Mouse (Mus musculus): Measurements from ENCODE around the gene Map3k5. TPM values are rescaled to one million over a fixed set of nuclear protein-coding genes. Genes with fewer than 3 reads are reported as not detected.

Gene Map3k5
- polyA plus RNA-seq, 1 experiment from 2014 or later: 1.0 TPM

DNA sequence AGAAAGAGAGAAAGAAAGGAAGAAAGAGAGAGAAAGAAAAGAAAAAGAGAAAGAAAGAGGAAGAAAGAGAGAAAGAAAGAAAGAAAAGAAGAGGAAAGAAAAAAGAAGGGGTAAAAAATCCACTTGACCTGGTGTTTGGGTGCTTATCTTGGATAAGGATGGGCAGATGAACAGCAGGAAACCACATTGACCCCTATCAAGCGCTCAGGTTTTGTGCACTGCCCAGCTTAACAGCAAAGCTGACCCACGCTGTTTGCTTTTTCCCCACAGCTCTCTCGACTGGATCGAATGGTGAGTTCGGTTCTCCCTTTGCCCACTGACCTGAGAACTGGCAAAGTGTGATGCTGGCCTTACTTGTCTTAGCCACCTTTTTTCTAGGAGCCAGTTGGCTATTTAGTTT lies 177.2 kb downstream of the Map3k5 start:
- no peak for ATAC-seq
- Histone ChIP-seq H3K4me1 (ENCODE audit: control insufficient read depth, insufficient read depth, low read depth, low read length) (no peaks in the 10 kb centered on the region), H3K27me3 (replicated peaks; ENCODE audit: control insufficient read depth, insufficient read depth, low read length) (no peaks in the 10 kb centered on the region), H3K36me3 (ENCODE audit: control insufficient read depth, insufficient read depth, low read length) (no peaks in the 10 kb centered on the region), H3K27ac (ENCODE audit: low read depth, low read length) (no peak overlapping the region), H3K4me3 (ENCODE audit: low read length) (no peak overlapping the region), H3K4me2 (ENCODE audit: low read length) (no peak overlapping the region), H3K9me3 (ENCODE audit: control insufficient read depth, low read length) (no peaks in the 10 kb centered on the region), H3K9ac (ENCODE audit: low read depth, low read length) (no peak overlapping the region)
- WGBS: 98% methylated on average over 5 of the region's 5 CpGs

- no peak overlapping the region for H3K4me2 ChIP-seq (ENCODE audit: low read length)
- H3K27me3 ChIP-seq (replicated peaks; ENCODE audit: control insufficient read depth, insufficient read depth, low read length): no peaks in the 10 kb centered on the region
- no peak overlapping the region for H3K27ac ChIP-seq (ENCODE audit: low read depth, low read length)
- H3K4me3 ChIP-seq (ENCODE audit: low read length): no peak overlapping the region
- no peaks in the 10 kb centered on the region for H3K36me3 ChIP-seq (ENCODE audit: control insufficient read depth, insufficient read depth, low read length)
- no peak overlapping the region for H3K9ac ChIP-seq (ENCODE audit: low read depth, low read length)
- no peaks in the 10 kb centered on the region for H3K9me3 ChIP-seq (ENCODE audit: control insufficient read depth, low read length)
- H3K4me1 ChIP-seq (ENCODE audit: control insufficient read depth, insufficient read depth, low read depth, low read length): no peaks in the 10 kb centered on the region
- 82% methylated on average over 18 of the region's 18 CpGs for WGBS
- ATAC-seq: no peak
Observed at GRCm38 (mm10) chr10:20112026-20112973, 178.0 kb downstream of the Map3k5 start.

DNA sequence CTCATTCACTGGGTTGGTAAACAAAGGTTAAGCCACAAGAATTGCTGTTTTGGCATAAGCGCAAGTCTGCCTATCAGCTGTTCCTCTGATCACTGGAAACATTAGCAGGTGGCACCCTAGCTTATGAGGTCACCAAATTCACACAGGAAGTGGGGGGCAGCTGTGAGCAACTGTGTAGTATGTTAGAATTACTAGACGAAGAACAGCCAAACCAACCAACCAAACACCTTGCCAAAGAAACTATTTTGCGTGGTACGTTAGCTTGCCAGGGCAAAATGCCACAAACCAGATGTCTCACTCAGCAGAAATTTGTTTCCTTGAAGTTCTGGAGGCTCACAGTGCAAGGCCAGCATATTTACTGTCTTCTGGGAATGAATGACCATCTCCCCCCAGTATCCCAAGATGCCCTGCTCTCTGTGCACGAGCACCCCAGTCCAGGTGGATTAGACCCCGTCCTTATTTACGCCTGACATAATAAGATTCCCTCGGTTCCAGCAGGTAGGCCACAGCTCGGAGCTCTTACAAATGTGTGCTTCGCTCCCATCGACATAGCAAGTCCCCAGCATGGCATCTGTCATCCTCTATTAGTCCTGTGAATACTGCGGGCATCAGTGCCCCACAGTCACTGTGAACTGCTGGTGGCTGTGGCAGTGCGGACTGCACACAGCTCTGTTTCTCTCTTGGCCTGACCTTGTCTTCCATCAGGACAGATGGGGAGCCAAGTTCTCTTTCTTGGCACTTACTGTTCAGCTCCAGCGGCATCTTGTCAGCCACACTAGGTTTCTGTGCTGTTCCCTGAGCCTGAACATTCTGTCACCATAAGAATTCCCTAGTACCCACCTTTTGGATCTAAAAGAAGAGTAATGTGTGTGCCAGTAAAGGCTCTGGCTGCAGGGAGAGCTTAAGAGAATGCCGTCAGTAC lies 185.5 kb downstream of the Map3k5 start:
- 80% methylated on average over 15 of the region's 15 CpGs for WGBS
- Histone ChIP-seq H3K27me3 (replicated peaks; ENCODE audit: control insufficient read depth, insufficient read depth, low read length) (no peaks in the 10 kb centered on the region), H3K27ac (ENCODE audit: low read depth, low read length) (peak overlapping the region; percentile 18; the same call in 1 of the 2 replicates), H3K4me1 (ENCODE audit: control insufficient read depth, insufficient read depth, low read depth, low read length) (0 out of 2 replicates have a peak, but pooled peaks cover 4% of the 10 kb centered on the region), H3K4me3 (ENCODE audit: low read length) (no peak overlapping the region), H3K36me3 (ENCODE audit: control insufficient read depth, insufficient read depth, low read length) (no peaks in the 10 kb centered on the region), H3K9ac (ENCODE audit: low read depth, low read length) (no peak overlapping the region), H3K9me3 (ENCODE audit: control insufficient read depth, low read length) (no peaks in the 10 kb centered on the region), H3K4me2 (ENCODE audit: low read length) (no peak overlapping the region)
- no peak; the same call in 1 of the 2 replicates for ATAC-seq

DNA sequence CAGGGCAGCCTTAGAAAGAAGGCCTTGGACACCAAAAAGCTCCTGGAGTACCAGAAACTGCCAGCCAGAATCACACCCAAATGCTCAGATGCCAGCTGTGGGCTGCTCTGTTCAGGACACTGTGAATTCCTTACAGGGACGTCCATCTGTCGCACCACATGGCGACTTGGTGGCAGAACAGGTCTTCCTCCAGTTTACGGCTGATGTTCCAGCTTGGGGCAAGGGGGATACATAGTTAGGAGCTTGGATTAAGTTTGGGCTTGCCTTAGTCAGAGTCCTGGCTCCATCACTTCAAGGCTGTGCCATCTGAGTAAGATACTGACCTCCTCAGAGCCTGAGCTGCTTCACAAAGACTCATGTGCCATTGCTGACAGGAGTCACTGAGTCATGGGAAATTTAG lies 187.7 kb downstream of the Map3k5 start:
- Histone ChIP-seq H3K36me3 (ENCODE audit: control insufficient read depth, insufficient read depth, low read length) (no peaks in the 10 kb centered on the region), H3K27ac (ENCODE audit: low read depth, low read length) (no peak overlapping the region), H3K9ac (ENCODE audit: low read depth, low read length) (no peak overlapping the region), H3K4me2 (ENCODE audit: low read length) (no peak overlapping the region), H3K4me3 (ENCODE audit: low read length) (no peak overlapping the region), H3K4me1 (ENCODE audit: control insufficient read depth, insufficient read depth, low read depth, low read length) (0 out of 2 replicates have a peak, but pooled peaks cover 4% of the 10 kb centered on the region), H3K27me3 (replicated peaks; ENCODE audit: control insufficient read depth, insufficient read depth, low read length) (no peaks in the 10 kb centered on the region), H3K9me3 (ENCODE audit: control insufficient read depth, low read length) (no peaks in the 10 kb centered on the region)
- ATAC-seq: no peak
- WGBS: 77% methylated on average over 4 of the region's 4 CpGs

DNA sequence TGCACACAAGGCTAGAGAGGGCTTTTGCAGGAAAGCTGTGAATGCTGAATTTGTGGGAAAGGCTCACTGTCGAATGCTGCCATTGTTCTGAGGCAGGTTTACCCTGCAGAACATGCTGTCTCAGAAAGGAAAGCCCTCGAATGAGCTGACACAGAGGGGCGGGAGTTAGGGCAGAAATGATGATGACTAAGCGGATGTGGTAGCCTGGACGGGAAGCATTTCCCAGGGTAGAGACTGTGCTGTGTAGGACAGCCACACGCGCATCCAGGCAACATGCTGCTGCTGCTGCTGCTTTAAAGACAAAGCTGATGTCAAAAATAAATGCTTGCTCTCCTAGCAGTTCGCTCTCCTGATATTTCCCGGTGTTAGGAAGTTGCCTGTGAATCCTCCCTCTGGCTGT lies 189.1 kb downstream of the Map3k5 start:
- Histone ChIP-seq H3K4me1 (ENCODE audit: control insufficient read depth, insufficient read depth, low read depth, low read length) (0 out of 2 replicates have a peak, but pooled peaks cover 4% of the 10 kb centered on the region), H3K4me3 (ENCODE audit: low read length) (no peak overlapping the region), H3K27ac (ENCODE audit: low read depth, low read length) (0 out of 2 replicates have a peak overlapping the region, but pooled peaks have one; percentile 15), H3K27me3 (replicated peaks; ENCODE audit: control insufficient read depth, insufficient read depth, low read length) (no peaks in the 10 kb centered on the region), H3K9ac (ENCODE audit: low read depth, low read length) (no peak overlapping the region), H3K4me2 (ENCODE audit: low read length) (no peak overlapping the region), H3K36me3 (ENCODE audit: control insufficient read depth, insufficient read depth, low read length) (no peaks in the 10 kb centered on the region), H3K9me3 (ENCODE audit: control insufficient read depth, low read length) (no peaks in the 10 kb centered on the region)
- ATAC-seq: peak; percentile 58
- WGBS: 25% methylated on average over 9 of the region's 9 CpGs

DNA sequence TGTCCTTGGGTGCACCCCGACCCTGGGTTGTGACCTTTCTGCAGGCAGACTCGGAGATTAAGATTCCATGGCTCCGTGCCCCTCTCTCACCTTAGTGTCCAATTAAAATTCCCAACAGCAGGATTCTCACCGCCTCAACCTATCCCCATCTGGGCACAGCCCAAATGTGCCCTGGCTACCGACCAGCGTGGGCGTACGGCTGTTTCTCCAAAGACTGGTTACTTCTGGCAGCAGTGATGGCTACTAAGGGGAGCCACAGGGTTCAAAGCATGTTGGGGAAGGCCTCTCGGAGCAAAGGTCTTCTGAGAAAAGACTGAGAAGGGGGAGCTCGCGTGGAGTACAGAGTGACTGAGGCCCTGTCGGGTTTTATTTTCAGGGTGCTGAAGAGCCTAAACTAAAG lies 190.3 kb downstream of the Map3k5 start:
- Histone ChIP-seq H3K36me3 (ENCODE audit: control insufficient read depth, insufficient read depth, low read length) (no peaks in the 10 kb centered on the region), H3K4me1 (ENCODE audit: control insufficient read depth, insufficient read depth, low read depth, low read length) (0 out of 2 replicates have a peak, but pooled peaks cover 4% of the 10 kb centered on the region), H3K27ac (ENCODE audit: low read depth, low read length) (no peak overlapping the region), H3K27me3 (replicated peaks; ENCODE audit: control insufficient read depth, insufficient read depth, low read length) (no peaks in the 10 kb centered on the region), H3K4me3 (ENCODE audit: low read length) (no peak overlapping the region), H3K9ac (ENCODE audit: low read depth, low read length) (no peak overlapping the region), H3K9me3 (ENCODE audit: control insufficient read depth, low read length) (no peaks in the 10 kb centered on the region), H3K4me2 (ENCODE audit: low read length) (no peak overlapping the region)
- ATAC-seq: no peak
- 88% methylated on average over 12 of the region's 12 CpGs for whole genome bisulfite sequencing

DNA sequence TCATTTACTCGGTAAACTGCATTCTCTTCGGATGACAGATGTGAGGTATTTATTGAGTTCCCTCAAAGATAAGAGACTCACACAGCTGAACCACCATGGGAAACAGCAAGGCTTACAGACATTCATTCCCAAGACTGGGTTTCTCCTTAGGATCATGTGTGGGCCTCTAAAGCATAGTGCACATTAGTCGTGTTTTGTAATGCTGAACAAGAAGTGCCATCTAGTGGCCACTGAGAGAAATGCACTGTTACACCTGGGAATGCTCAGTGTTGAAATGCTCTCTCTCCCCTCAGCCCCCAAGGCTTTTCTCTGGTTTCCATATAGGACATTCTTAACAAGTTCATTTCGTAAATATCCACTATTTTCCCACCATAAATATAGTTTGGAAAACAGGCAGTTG lies 191.0 kb downstream of the Map3k5 start:
- peak; percentile 86 for ATAC-seq
- WGBS: 46% methylated on average over 4 of the region's 4 CpGs
- no peaks in the 10 kb centered on the region for H3K27me3 ChIP-seq (replicated peaks; ENCODE audit: control insufficient read depth, insufficient read depth, low read length)

GRCm38 (mm10) chr10:20132933-20133652 lies 198.8 kb downstream of the Map3k5 start:
- H3K36me3 ChIP-seq (ENCODE audit: control insufficient read depth, insufficient read depth, low read length): no peaks in the 10 kb centered on the region
- no peak for ATAC-seq

More for the DNA sequence above, 191.0 kb downstream of the Map3k5 start:
- Histone ChIP-seq H3K27ac (ENCODE audit: low read depth, low read length) (no peak overlapping the region), H3K9me3 (ENCODE audit: control insufficient read depth, low read length) (no peaks in the 10 kb centered on the region), H3K4me2 (ENCODE audit: low read length) (no peak overlapping the region), H3K4me1 (ENCODE audit: control insufficient read depth, insufficient read depth, low read depth, low read length) (0 out of 2 replicates have a peak, but pooled peaks cover 4% of the 10 kb centered on the region), H3K4me3 (ENCODE audit: low read length) (no peak overlapping the region), H3K9ac (ENCODE audit: low read depth, low read length) (no peak overlapping the region), H3K36me3 (ENCODE audit: control insufficient read depth, insufficient read depth, low read length) (no peaks in the 10 kb centered on the region)

More at GRCm38 (mm10) chr10:20132933-20133652, 198.8 kb downstream of the Map3k5 start:
- H3K9me3 ChIP-seq (ENCODE audit: control insufficient read depth, low read length): no peaks in the 10 kb centered on the region
- no peak overlapping the region for H3K4me3 ChIP-seq (ENCODE audit: low read length)
- H3K9ac ChIP-seq (ENCODE audit: low read depth, low read length): no peak overlapping the region
- no peaks in the 10 kb centered on the region for H3K4me1 ChIP-seq (ENCODE audit: control insufficient read depth, insufficient read depth, low read depth, low read length)
- H3K4me2 ChIP-seq (ENCODE audit: low read length): no peak overlapping the region
- no peak overlapping the region for H3K27ac ChIP-seq (ENCODE audit: low read depth, low read length)
- WGBS: 83% methylated on average over 12 of the region's 12 CpGs
- H3K27me3 ChIP-seq (replicated peaks; ENCODE audit: control insufficient read depth, insufficient read depth, low read length): no peaks in the 10 kb centered on the region

Data from hindbrain, embryonic 16.5 days (tissue).